Mouse (Mus musculus) embryonic stem cell, embryonic (primary cell): ENCODE measurements at regions not wholly inside any gene's neighbourhood (a gene's known extent, or its start where the extent isn't known, plus 50 kb on each side); places are given as distances from the start of the nearest gene placed in this dataset.

Source experiments
- CTCF ChIA-PET, 4 experiments: fragments of 300-600 bp in 2 of 4; fragments of 350-600 bp in 2 of 4; sonication (Branson Sonifier 250); formaldehyde crosslinking; loops; one replicate each; lab custom pipeline; 2022; ENCODE audit warnings: inconsistent platforms in 2 of 4; lab: Charles Lee
- POLR2A ChIA-PET, 4 experiments: fragments of 300-600 bp in 2 of 4; fragments of 350-600 bp in 2 of 4; sonication (Branson Sonifier 250); formaldehyde crosslinking; loops; one replicate each; lab custom pipeline; 2022; ENCODE audit warnings: antibody characterized with exemption in 4 of 4, inconsistent platforms in 1 of 4; lab: Charles Lee

DNA sequence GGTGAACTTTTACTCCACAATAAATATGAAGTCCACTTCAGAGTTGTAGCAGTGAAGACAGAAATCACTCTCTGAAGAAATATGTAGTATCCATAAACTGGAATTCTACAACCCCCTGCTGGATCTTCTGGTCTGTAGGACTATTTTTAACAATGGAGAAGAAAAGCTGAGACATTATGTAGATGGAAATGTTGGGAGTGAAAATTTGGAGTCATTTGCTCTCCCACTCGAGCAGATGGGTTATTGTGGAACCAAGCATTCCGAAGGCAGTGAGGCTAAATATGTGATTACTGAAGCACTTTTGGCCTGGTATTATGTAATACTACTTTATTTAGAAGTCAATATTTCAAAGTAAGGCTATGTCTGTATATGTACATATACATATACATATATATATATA, 195.0 kb upstream of the Atp10a start:
- ChIA-PET POLR2A (no interaction called here), CTCF (no interaction called here)

- CTCF ChIA-PET, result no interaction called here
Observed at GRCm38 (mm10) chr7:58473150-58473549, 182.8 kb upstream of the Atp10a start.

DNA sequence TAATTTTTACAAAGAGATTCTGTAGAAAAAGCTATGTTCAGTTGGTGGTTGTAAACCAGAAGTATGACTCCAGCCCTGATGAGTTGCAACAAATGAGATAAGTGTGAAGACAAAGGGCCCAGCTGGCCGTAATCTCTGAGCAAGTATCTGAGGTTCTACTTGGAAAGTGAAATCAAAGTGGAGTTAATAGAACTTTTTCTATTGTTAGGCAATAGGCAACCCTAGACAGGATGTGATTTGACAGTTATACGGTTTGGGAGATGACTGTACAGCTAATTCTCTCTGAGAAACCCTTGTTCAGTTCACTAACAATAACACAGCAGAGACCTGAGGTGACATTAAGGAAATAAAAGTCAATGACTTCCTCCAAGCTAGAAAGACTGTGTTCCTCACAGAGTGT, 180.8 kb upstream of the Atp10a start:
- ChIA-PET POLR2A (no interaction called here), CTCF (no interaction called here)

More at GRCm38 (mm10) chr7:58473150-58473549, 182.8 kb upstream of the Atp10a start:
- POLR2A ChIA-PET, result no interaction called here

- CTCF ChIA-PET, result no interaction called here
- POLR2A ChIA-PET, result no interaction called here
Observed at GRCm38 (mm10) chr7:58488250-58488649, 167.7 kb upstream of the Atp10a start.
